Mouse (Mus musculus) erythroblast, embryonic 14.5 days (primary cell): ENCODE data around the gene Tspear. TPM values are rescaled to one million over a fixed set of nuclear protein-coding genes. Genes with fewer than 3 reads are reported as not detected.

Experiments
- H3K27me3 ChIP-seq: 2 replicates; pipeline ENCODE4 v1.6.1; 2012; ENCODE audit warnings: inconsistent platforms; ENCODE audit not compliant: control insufficient read depth
- H3K36me3 ChIP-seq: 2 replicates; pipeline ENCODE4 v1.6.1; 2012; ENCODE audit warnings: mild to moderate bottlenecking, inconsistent platforms; ENCODE audit not compliant: control insufficient read depth
- H3K4me1 ChIP-seq: 2 replicates; pipeline ENCODE4 v1.6.1; 2012; ENCODE audit warnings: inconsistent platforms; ENCODE audit not compliant: control insufficient read depth
- H3K4me3 ChIP-seq: replicated peaks from 2 replicates; pipeline ENCODE3; 2012; ENCODE audit warnings: moderate library complexity, mild to moderate bottlenecking, inconsistent platforms
- H3K9me3 ChIP-seq: 2 replicates; pipeline ENCODE4 v1.6.1; 2012; ENCODE audit warnings: low read length, inconsistent platforms, mixed read lengths; ENCODE audit not compliant: control insufficient read depth
- GATA1 ChIP-seq: IDR thresholded peaks from 2 replicates; pipeline ENCODE4 v1.6.1; 2012; ENCODE audit warnings: low read length, inconsistent platforms, mixed read lengths
- TAL1 ChIP-seq: IDR thresholded peaks from 3 replicates; pipeline ENCODE4 v1.6.1; 2012; ENCODE audit warnings: low read length, inconsistent platforms, mixed read lengths
- polyA plus RNA-seq: library from polyadenylated mRNA; stranded (reverse); fragments of >175 nt; gene quantifications from 2 replicates; pipeline ENCODE4 v1.2.3, GENCODE M21; 2012

Tspear gene
- not detected in 2 replicates for polyA plus RNA-seq

DNA sequence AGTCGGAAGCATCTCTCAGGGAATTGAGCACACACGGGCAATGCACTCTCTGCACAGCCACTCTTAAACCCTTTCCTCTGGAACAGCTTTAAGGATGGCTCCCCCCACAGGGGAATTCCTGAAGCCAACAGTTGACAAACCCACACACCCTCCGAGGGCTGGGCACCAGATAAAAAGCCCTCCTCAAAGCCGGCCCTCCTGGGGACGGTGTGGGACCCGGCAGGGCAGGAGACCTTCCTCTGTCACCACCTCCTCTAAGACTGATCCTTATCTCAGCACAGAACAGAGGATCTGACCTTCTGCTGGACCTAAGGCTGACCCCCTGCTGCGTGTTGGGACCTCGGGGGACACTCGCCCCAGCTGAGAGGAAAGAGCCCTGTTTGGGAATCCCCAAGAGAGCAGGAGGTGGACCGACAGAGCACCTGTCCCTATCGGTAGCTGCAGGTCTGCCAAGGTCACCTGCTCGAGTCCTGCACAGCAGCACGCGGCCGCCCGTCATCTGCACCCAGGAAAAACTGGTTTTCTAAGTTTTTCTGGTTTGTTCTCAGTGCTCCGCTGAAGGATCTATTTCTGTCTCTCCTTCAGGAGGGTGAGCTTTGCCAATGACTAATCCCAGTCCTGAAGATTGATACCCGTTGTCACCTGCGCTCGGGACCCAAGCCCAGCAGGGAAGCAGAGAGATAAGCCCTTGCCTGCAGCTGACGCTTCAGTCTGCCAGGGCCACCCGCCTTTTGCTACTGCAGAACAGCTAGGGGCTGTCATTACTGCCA, at the start of gene Tspear:
TSS of gene Tspear (plus strand) at position 675 of the 770 bp plus-strand sequence.
- peaks cover 75% of the 10 kb centered on the region for H3K27me3 ChIP-seq
- TF ChIP-seq TAL1 = no peak
- no peak for TF ChIP-seq GATA1
- no peaks in the 10 kb centered on the region for H3K4me1 ChIP-seq
- H3K4me3 ChIP-seq = no peak within 1 kb of the TSS
- no peaks in the 10 kb centered on the region for H3K9me3 ChIP-seq
- H3K36me3 ChIP-seq = no peaks in the 10 kb centered on the region

DNA sequence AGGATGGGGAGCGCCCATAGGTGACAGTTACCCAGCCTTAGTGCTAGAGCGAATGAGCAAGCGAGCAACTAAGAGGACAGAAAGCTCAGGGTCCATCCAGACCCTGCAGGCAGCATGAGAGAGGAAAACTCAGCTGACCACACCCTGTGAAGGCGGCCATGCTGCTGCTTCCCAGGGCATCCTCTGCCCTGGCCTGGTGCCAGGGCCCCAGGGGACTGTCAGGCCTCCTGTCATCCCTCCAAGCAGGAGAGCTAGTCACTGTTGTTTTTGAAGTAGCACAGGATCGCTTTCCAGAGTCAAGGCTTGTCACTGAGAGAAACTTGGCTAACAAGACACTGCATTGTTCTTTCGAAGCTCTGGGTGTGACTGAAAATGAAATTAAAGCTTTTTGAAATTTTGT, 47.4 kb upstream of the Tspear start:
- H3K4me3 ChIP-seq = no peak overlapping the region
- H3K9me3 ChIP-seq = no peaks in the 10 kb centered on the region
- H3K36me3 ChIP-seq = peaks cover 90% of the 10 kb centered on the region
- no peaks in the 10 kb centered on the region for H3K27me3 ChIP-seq
- peaks cover 2% of the 10 kb centered on the region; the same call in 1 of the 2 replicates for H3K4me1 ChIP-seq
- TF ChIP-seq GATA1 = no peak
- no peak for TF ChIP-seq TAL1

DNA sequence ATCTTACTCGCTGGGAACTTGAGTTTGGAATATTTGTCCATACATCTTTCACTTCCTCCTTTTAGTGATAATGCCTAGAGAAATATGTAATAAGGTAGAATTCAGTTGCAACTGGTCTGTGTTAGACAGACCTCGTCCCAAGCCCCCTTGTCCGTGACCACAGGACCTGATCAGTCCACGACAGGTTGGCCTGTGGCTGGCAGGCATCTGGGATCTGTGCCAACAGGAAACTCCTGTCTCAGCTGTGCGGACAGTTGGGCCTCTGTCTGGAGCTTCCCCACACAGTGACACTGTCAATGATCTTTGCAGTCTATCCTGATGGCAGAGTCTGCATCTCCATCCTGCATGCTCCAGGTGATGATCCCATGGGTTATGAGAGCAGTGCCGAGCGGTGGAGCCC, 43.2 kb upstream of the Tspear start:
- H3K36me3 ChIP-seq = peaks cover 83% of the 10 kb centered on the region
- peaks cover 2% of the 10 kb centered on the region; the same call in 1 of the 2 replicates for H3K4me1 ChIP-seq
- no peak overlapping the region for H3K4me3 ChIP-seq
- TF ChIP-seq GATA1 (no peak), TAL1 (no peak)
- no peaks in the 10 kb centered on the region for H3K9me3 ChIP-seq
- no peaks in the 10 kb centered on the region for H3K27me3 ChIP-seq

DNA sequence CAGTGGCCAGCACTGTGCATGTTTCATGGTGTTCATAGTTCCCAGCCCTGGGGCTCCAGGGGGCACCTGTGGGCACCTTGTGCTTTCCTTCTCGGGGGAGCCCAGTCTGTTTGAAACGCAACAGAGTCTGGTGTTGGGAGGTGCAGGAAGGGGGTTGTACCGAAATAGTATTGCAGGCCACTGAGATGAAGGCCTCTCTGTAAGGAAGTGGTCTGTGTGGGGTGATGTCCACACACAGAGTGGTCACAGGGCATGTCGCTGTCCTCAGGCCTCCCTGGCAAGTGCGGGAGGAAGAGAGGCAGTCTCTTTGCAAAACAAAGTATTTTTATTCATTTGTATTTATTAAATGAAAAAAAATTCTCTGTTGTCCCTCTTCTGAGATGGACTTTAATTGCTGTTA, 40.8 kb upstream of the Tspear start:
- Histone ChIP-seq H3K27me3 (no peaks in the 10 kb centered on the region), H3K36me3 (peaks cover 63% of the 10 kb centered on the region), H3K4me1 (no peaks in the 10 kb centered on the region), H3K9me3 (no peaks in the 10 kb centered on the region), H3K4me3 (no peak overlapping the region)
- no peak for TF ChIP-seq GATA1
- TF ChIP-seq TAL1 = no peak

DNA sequence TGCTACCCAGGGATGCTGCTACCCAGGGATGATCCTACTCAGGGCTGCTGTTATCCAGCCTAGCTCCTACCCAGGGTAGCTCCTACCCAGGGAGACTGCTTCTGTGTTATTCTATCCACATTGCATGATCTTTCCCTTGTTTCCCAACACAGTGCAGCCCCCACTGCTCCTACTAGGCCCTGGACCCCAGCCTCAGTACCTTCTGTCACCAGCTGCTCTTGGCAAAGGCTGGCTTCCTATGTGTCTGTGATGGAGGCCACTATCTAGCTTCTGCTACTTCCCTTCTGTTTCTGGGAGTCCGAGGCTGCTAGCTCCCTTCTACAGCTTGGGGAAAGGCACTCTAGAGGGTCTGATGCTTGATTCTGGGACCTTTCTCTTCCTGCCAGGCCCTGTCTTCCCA, 38.9 kb upstream of the Tspear start:
- no peak overlapping the region for H3K4me3 ChIP-seq
- no peaks in the 10 kb centered on the region for H3K4me1 ChIP-seq
- TF ChIP-seq TAL1 = no peak
- TF ChIP-seq GATA1 = no peak
- no peaks in the 10 kb centered on the region for H3K9me3 ChIP-seq
- peaks cover 46% of the 10 kb centered on the region for H3K36me3 ChIP-seq
- no peaks in the 10 kb centered on the region for H3K27me3 ChIP-seq

DNA sequence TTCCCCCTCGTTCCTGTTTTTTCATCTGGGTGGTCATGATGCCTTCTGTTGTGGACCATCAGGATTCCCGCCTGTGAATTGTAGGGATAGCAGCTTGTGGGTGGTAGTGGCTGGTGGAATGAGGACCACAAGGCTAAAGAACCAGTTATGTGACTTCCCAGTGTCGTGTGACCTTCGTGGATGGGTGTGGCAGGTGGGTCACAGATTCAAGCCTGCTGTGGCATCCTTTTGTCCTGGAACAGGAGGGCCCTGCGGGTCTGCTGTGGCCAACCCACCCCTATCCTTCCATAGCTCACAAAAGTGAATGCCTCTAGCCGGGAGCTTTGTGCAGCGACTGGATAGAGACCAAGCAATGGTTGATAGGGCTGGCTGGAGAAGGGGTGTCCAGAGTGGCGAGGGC, 38.5 kb upstream of the Tspear start:
- H3K4me1 ChIP-seq = no peaks in the 10 kb centered on the region
- H3K36me3 ChIP-seq = peaks cover 44% of the 10 kb centered on the region

DNA sequence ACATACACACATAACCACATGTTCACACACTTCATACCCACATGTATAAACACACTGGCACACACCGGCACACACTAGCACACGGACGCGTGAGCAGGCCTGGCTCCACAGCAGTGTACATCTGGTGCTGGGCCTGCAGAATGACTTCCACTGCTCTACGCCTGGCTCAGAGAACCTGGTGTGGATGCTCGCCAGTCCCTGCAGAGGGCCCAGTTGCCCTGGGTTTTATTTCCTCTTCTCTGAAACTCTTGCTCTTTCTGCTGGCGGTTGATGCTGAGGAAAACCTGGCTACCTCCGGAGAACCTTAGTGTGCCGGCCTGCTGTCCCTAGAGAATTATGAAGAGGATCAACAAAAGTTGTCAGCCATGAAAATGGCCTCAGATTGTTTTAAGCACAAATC, 34.3 kb upstream of the Tspear start:
- no peak for TF ChIP-seq TAL1
- no peak for TF ChIP-seq GATA1
- no peaks in the 10 kb centered on the region for H3K27me3 ChIP-seq
- peaks cover 3% of the 10 kb centered on the region; the same call in 1 of the 2 replicates for H3K9me3 ChIP-seq
- H3K36me3 ChIP-seq = peaks cover 2% of the 10 kb centered on the region
- no peak overlapping the region for H3K4me3 ChIP-seq
- H3K4me1 ChIP-seq = no peaks in the 10 kb centered on the region

More for the DNA sequence above, 38.5 kb upstream of the Tspear start:
- no peaks in the 10 kb centered on the region for H3K9me3 ChIP-seq
- TF ChIP-seq GATA1 (no peak), TAL1 (no peak)
- H3K27me3 ChIP-seq = no peaks in the 10 kb centered on the region
- H3K4me3 ChIP-seq = no peak overlapping the region

DNA sequence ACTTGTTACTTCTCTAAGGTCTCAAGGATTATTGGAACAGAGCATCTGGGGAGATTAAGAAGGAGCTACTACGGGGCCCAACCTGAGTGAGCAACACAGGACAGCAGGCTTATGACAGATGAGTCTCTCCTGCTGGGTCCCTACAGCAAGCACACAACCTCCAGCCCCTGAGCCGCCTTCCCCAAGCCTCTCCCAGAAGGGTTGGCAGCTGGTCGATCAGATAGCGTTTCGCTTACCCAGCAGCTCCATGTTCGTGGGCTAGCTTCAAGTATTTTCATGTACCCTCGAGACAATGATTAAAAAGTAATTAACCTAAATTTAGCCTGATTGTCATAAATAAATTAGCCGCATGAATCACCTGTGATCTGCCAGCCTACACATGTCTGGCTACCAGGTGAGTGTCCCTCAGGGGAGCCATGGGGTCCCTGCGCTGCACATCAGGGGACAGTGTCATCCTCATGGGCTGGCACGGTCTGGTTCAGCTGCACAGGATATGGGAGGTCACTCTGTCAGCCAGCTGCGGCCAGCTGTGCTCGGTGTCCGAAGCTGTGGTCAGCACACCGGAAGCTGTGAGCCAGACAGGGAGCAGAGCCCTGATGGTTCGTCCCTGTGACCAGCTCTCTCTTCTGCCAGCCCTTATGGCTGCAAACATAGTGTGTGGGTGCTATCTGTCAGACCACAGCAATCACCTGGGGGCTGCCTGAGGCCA, 27.9 kb upstream of the Tspear start:
- H3K4me3 ChIP-seq = no peak overlapping the region
- TF ChIP-seq GATA1 (no peak), TAL1 (no peak)
- H3K27me3 ChIP-seq = peaks cover 3% of the 10 kb centered on the region
- H3K36me3 ChIP-seq = no peaks in the 10 kb centered on the region
- H3K9me3 ChIP-seq = peaks cover 3% of the 10 kb centered on the region; the same call in 1 of the 2 replicates
- H3K4me1 ChIP-seq = peaks cover 3% of the 10 kb centered on the region; the same call in 1 of the 2 replicates

DNA sequence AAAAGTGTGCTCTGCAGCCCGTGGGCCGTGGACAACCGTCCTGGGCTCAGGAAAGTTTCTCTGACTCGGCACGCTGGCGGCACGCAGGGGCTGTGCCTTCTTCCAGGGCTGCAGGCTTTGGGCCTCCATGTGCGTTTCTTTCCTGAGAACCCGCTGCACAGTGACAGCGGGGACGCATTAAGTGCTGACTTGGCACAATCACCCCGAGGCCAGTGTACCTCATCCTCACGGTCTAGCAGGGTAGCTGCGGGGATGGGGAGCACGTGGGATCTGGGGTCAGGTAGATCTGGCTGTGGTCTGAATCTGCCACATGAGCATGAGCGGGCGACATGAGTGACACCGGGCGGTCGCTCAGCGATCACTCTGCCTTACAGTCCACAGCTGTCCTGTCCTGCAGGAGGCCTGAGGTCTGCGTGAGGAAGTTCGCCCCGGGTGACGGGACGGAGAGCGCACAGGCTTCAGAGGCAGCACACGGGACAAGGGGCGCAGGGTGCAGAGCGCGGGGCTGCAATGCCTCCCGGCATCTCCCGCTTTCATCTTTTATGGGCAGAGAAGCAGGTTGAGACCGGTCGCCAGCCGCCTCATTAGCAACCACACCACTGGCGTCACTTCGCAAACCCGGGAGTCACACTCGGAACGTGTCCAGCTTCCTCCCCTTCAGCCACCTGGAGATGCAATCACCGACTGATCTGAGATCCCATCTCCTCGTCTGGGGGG, 22.3 kb upstream of the Tspear start:
- peaks cover 15% of the 10 kb centered on the region for H3K27me3 ChIP-seq
- TF ChIP-seq TAL1 = no peak
- TF ChIP-seq GATA1 = no peak
- no peaks in the 10 kb centered on the region for H3K36me3 ChIP-seq
- H3K4me1 ChIP-seq = no peaks in the 10 kb centered on the region
- H3K4me3 ChIP-seq = no peak overlapping the region
- H3K9me3 ChIP-seq = no peaks in the 10 kb centered on the region
